Mouse (Mus musculus): ENCODE data around the gene Ptges.

The Ptges gene

DNA sequence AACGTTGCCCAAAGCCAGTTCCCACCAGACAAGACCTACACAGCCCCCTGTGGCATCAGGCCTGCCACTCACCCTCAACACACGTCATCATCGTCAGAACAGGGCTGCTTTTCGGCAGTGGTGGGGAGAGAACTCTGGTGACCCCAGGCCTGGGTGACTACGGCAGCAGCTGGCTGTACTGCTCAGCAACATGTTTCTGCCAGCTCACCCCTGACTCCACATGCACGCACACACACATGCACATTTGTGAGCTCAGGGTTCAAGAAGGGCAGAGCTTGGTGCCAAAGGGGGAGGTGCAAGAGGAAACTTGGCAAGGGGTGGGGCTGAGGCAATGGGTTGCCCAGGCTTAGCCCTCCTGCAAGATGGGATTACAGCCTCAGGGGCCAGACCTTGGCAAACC, 32.4 kb downstream of the Ptges start:
- peak in 1 of 2 experiments; percentile 24 for DNase-seq

DNA sequence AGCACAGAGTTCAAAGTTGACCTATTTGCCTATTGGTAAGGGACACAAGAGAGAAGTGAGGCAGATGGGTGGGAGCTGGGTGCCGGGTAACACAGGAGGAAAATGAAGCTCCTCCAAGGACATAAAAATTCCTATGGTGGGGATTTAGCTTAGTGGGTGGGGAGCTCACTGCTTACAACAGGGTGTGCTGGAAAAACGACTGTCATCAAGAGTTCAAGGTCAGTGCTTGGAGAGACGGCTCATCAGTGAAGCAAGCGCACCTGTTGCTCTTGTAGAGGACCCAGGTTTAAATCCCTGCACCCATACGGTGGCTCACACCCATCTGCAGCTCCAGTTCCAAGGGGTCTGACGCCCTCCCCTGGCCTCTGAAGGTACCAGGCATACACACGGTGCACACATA, 35.7 kb downstream of the Ptges start:
- no peak for DNase-seq

DNA sequence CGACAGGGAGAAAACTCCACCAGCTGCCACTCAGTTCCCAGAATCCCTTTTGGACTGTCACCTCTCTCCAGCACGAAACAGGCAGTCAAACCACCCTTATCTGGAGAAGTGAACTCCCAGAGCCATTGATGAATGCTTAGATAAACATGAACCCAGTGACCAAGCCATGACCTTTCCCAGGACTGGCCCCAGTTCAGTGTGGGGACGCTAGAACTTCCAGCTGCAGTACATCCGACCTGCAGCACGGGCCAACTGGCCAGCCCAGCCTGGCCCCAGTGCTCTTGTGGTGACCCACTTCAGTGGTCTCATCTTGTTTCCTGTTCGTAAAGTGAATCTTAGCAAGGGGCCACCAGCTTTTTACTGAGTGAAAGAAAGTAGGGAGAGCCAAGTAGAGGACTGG, 36.3 kb downstream of the Ptges start:
- DNase-seq: peak; percentile 64 to 76

DNA sequence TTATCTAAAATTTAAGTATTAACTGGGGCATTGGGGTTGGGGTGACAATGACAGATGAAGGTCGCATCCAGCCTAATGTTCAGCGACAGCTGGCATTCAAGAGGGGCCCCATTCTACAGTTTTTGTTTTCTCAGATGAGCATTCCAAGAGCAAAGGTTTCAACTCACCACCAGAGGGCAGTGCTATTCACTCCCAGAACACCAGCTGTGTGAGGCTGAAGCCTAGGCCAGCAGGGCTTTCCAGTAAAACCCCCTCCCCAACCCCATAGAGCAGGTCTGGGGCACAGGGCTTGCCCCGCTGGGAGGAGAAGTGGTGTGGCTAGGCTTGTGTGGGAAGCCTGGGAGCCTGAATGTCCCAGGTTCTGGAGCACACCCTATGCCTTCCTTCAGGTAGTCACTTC, 38.7 kb downstream of the Ptges start:
- peak; percentile 61 to 73 for DNase-seq

DNA sequence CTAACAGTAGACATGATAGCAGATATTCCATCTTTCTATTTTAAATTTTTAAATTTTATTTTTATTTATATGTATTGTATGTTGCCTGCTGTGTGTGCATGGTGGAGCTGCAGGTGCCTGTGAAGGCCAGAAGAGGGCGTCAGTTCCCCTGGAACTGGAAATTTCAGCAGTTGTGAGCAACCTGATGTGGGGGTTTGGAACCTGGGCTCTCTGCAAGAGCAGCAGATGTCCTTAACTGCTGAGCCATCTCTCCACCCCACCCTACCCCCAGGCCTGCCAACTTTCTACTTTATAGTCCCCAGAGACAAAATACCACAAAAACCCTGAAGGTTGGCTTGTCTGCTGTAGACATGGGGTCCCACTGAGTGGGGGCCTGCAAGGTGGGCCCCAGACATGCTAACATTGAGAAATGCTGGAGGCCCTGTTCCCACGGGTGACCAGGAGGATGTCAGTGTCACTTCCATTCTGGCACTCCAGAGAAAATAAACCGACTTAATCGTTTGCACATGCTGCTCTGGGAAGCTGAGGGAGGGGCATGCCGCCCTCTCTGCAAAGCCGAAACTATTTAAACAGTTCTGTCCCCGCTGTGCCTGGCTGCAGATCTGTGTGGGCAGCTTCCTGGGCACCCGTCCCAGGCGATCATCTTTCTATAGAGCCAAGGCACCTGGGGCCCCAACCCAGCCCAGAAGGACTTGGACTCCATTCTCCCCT, 44.1 kb downstream of the Ptges start:
- peak in 1 of 2 experiments; percentile 54 for DNase-seq

DNA sequence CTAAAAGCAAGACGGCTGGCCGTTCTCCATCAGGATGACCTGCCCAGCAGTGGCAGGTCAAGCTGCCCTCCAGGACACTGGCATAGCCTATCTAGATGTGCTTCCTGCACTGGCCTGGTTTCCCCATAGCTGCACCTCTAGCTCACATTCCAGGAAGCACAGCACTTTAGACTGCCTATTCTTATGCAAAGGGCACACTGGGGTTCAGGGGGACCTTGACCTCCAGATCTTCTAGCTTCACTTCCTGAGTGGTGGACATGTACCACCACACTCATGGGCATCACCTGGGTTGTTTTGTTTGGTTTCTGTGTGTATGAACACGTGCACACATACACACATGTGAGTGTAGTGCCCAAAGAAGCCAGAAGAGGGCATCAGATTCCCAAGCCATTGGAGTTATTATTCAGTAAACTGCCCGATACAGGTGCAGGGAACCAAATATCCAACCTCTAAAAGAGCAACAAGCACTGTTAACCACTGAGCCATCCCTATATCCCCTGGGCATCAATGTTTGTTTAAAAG, 44.8 kb downstream of the Ptges start:
- DNase-seq: no peak

DNA sequence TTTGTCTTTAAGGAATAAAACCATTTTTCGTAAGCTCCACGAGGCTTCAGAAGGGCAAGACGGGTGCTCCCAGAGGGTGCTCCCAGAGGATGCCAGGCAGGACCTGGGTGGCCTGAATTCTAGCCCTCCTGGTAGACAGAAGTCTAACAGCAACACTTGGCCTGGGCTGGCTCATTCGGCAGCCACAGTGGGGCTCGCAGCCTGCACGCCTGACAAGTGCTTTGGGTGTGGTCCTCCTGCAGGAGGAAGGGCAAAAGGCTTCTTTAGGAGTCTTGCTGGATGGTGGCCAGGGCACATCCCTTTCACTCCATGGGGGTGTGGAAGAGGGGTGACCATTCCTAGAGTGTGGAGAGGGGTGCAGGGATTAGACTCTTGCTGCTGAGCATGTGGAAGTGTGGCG, 48.4 kb downstream of the Ptges start:
- no peak for DNase-seq

DNA sequence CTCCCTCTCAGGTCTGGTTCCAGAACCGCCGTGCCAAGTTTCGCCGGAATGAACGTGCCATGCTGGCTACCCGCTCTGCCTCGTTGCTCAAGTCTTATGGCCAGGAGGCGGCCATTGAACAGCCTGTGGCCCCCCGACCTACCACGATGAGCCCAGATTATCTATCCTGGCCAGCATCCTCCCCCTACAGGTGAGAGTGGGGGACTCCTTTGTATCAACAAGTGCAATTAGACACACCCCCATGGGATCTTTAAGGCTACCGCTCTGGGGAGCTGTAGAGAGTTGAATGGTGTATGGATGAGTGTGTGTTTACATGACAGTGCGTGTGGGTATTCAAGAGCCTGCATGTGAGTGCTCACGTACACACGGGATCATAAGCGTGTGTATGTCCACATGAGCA, 50.2 kb downstream of the Ptges start:
- no peak for DNase-seq

DNA sequence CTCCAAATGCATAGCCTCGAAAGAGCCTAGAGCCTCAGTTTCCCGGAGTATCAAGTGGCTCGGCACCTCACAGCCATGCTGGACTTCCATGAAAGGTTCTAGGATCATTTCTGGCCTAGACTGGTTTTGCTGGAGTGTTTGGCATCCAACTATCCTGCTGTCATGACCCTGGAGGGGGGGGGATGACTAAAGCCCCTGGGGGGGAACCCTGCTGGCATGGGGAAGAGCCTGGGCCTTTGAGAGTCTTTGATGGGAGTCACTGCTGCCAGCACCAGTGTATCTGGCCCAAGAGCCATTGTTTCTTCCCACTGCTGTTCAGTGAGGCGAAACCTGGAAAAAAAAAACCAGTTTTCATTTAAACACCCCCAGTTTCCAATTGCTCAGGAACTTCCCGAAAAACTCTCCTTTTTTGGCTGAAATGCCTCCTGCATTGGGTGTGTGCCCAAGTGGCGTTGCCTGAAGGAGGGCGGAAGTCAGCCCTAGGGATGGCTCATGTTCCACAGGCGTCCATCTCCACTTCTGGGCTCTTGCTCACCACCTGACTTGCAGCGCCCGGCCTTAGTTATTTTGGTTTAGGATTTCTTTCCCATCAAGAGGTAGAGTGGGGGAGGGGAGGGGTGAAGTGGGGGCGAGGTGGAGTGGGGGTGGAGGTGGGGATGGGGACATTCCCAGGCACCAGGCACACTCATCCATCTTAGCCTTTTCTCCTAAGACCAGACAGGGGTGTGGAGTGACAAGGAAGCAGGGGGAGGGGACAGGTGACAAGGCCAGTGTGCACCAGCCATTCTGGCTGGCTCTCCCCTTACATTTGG, 53.8 kb downstream of the Ptges start:
- DNase-seq: no peak

DNA sequence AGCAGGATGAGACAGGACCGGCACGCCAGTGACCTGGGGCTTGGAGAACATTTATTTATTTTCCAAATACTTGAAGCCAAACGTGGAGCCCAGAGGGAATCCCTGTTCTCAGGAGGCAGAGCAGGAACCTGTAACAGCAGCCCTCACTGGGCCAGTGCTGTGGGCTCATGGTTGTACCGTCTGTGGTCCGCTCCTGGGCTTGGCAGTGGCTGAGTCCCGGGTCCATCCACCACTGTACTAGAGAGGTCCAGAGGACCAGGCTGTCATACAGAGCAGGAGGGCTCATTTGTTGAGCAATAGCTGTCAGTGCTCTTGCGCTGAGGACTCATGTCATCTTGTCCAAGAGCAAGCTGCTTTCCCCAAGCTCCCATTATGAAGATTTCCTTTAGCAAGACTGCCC, 54.6 kb downstream of the Ptges start:
- DNase-seq: no peak

DNA sequence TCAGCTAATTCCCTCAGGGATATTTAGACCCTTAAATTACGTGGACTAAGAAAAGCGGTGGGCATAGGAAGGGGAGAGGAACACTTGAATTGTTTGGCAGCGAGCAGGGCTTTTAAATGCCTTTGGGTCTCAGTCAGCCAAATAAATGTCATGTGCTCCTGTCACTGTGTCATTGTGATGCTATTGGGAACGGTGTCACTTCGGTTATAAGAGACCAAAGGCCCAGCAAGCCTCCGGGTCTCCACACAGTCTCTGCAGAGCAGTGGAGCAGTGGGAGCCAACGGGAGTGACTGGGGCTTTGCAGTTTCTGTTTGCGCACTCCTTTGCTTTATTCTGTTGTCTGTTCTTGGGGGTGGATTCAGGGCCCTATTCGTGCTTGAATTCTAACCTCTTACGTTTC, 55.2 kb downstream of the Ptges start:
- DNase-seq: no peak

DNA sequence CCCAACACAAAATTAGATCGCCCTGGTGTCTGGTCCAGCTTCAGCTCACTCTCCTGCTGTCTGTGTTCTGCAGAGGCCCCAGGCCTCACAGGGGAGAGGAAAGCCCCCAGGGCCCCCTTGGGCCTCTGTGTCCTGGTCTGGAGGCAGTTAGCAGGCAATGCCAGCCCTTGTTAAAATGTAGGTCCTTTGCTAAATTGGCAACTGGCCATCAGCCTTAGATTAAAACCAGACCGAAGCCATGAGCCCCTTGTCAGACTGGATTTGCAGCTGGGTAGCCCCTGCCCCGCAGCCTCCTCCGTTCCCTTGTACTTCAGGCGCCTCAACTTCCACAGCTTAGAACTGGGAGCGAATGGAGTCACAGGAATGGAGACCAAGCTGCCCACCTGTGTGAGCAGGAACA, 57.0 kb downstream of the Ptges start:
- DNase-seq: no peak

DNA sequence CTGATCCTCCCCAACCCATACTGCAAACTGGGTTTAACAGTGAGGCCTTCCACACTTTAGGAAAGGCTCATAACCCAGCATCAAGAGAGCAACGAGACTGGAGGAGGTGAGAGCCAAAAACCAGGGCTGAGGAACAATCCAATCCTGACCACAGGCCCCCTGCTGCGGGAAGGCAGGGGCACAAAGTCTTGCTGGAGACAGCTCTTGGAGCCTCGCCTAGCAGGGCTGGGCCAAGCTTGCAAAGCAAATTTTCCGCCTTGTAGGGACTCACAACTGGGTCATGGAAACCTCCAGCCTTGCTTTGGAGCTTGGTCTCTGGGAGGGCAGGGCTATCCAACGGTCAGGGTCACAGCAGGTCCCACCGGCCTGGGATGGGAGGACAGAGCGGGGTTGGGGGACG, 58.8 kb downstream of the Ptges start:
- DNase-seq: peak in 1 of 2 experiments; percentile 40

DNA sequence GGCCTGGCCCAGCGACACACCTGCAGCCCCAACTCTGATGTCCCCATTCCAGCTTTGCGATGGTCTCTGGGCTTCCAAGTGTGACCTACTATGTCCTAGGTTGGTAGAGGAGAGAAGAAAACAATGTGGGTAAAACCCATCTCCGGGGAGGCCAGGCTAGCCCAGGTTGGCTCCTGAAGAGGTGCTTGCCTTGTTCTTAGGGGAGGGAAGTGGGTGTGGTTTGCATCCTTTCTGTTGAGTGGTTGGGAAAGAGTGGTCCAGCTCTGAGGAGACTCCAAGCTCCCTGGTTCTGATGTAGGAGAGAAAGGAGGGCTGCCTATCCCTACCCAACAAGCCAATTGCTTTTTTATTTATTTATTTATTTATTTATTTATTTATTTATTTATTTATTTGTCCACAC, 64.2 kb downstream of the Ptges start:
- DNase-seq: no peak

DNA sequence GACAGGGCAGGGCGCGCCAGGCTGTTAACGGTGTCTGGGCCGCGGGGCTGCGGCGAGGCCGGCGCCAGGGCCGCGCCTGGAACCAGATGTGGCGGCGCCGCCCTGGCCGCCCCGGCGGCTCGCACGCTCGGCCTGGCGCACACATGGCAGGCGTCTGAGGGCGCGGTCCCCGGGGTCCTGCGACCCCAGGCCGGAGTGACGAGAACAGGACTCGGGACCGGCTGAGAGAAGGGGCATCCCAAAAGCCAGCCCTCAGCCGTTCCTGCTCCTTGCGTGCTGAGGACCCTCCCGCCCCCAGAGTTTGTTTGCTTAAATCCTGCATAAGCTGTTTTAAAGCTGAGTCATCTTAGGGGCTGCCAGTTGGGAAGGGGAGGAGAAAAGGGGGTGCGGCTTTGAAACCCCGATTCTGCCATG, 64.7 kb downstream of the Ptges start:
- peak in 1 of 2 experiments; percentile 41 for DNase-seq

DNA sequence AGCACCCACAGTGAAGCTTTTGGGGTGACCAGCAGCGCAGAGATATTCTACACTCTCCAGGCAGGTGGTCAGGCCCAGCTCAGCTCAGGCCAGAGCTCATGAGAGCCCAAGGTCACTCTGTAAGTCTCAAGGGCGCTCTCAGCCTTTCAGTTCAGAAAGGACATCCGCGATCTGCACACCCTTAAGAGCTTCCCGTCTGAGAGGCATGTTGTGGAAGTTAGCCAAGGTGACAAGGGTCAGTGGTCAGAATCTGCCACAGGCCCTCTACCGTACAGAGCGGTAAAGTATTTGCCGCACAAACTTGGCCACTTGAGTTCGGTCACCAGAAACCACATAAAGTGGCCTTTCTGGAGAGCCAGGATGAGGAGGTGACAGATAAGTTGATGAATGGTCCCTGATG, 66.1 kb downstream of the Ptges start:
- peak; percentile 41 to 50 for DNase-seq

DNA sequence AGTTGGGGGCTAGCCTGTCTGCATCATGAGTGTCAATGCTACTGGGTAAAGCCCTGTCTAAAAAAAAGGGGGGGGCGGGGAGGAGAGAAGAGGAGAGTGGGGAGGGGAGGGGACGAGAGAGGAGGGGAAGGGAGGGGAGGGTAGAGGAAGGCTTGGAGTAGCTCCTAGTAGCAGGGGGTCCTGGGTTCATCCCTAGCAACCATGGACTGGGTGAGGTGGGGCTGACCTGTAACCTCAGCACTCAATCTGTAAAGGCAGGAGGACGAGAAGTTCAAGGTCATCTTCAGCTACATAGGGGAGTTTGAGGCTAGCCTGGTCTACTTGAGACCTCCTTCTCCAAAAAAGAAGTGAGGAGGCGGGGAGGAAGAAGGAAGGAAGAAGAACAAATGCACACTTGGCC, 67.6 kb downstream of the Ptges start:
- no peak for DNase-seq

DNA sequence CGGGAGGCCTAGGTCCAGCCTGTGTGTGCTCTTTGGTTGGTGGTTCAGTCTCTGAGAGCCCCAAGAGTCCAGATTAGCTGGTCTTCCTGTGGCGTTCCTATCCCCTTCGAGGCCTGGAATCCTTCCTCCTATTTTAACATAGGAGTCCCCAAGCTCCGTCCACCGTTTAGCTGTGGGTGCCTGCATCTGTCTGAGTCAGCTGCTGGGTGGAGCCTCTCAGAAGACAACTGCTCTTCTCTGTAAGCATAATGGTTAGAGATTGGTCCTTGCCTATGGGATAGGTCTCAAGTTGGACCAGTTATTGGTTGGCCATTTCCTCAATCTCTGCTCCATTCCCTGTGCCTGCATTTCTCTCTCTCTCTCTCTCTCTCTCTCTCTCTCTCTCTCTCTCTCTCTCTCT, 69.9 kb downstream of the Ptges start:
- DNase-seq: no peak

DNA sequence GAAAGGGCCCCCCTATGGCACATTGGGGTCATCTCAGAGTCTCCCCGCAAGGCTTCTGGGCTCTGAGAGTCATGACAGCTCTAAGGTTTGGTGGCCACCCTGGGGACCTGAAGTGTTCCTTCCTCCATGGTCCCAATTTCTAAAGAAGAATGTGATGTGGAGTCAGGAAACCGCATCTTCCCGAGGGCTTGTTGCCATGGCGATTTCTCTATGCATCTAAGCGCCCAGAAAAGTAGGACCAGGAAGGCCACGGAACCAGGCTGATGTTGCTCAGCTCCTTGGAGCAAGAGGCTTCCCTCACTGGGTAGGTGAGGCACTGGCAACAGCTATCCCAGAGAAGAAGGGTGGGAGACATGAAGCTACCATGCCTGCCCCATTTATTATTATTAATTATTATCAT, 72.6 kb downstream of the Ptges start:
- no peak for DNase-seq

DNA sequence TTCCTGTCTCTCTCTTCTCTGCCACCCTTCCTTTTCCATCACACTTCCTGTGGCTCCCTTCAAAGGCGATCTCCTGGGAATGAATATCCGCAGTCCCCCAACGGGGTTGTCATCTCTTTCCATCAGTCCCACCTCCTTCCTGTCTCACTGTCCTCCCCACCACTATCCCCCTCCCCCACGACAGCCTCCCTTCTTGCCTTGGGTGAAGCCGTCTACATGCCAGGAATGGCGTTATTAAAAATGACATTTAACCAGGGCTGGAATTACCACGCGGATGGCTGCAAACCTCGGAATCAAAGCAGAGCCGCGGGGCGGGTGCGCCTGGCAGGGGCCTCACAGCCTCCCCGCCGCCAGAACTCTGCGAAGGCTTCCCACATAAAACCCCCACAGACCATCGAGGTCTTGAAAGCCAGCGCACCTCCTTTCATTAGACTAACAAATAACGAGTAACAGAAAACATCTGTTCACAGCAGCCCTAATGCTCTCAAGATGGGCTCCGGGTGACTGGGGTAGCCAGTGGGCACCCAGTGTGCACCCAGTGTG, 76.8 kb downstream of the Ptges start:
- DNase-seq: peak in 1 of 2 experiments; percentile 38

DNA sequence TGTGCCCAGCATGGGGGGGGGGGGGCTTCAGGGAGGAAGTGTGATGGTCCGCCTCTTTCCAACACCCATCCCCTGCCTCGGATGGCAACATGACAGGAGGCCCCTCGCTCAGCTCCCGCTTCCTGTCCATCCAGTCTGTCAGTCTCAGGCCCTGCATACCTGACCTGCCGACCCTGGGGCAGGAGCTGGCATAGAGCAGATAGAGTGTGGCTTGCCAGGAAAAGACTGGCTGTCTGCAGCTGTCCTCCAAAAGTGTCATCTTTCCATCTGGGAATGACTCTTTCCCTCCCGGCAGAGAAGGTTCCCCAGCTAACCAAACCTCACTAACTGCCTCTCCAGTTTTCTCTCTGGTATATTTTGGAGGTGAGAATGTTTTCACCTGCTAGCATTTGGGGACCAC, 79.1 kb downstream of the Ptges start:
- DNase-seq: no peak

DNA sequence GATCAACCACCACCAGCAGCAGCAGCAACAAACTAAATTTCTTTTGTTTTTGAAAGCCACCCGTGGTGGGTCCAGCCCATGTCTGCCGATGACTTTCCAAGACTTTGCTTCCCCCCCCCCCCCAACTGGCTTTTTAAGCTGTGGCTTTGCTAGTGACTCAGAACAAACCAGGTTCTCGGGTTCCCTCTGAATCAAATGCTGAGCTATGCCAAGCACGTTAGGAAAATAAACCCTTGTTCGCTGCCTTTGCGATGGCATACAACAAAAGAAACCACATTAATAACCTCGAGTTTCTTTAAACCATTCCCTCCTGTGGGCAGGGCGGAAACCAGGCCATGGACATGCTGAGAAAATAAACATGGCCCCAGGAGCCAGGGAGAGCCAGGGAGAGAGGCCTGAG, 81.5 kb downstream of the Ptges start:
- no peak for DNase-seq

DNA sequence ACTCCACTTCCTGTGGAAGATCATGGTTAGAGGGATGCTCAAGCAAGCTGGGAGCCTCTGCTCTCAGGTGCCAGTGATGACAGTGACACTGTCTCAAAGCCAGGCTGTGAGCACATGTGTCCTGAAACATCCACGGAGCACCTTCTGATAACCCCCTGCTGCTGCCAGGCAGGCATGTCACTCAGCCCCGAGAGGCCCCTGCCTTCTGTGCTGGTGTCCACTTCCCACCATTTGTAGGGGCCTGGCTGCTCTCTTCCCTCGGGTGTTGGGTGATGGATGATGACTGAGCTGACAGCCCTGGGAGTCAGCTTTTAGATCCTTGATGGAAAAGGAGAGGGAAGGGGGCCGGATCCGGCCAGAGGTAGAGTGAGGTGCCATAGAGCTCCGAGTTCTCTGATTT, 82.9 kb downstream of the Ptges start:
- DNase-seq: no peak

DNA sequence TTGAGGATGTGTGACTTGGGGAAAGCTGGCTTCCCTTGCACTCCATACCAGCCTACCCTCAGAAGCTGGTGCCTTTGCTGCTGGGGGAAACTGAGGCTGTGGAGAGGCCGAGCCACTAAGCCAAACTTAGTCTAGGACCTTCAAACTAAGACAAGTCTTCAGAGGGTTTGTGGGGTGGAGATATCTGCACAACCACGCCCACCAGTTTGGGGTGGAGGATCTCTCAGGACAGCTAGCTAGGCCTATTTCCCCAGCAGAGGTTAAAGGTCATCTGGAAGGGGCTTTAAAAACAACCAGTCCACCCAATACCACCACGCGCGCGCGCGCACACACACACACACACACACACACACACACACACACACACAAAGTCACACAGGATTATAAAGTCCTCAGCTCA, 83.4 kb downstream of the Ptges start:
- DNase-seq: no peak

Data from kidney, postnatal 4 days (tissue).